Mouse (Mus musculus): ENCODE results near the gene Arg2. TPM values are rescaled to one million over a fixed set of nuclear protein-coding genes. Genes with fewer than 3 reads are reported as not detected.
"Not testable (repeated sequence)": the region's sequence is repeated elsewhere in the genome, so short reads cannot be mapped to it uniquely, and the experiment has no call there.

The Arg2 gene
- polyA plus RNA-seq, 1 experiment from 2014 or later: 8.5 TPM

- under 1% methylated on average over 69 of the region's 73 CpGs for WGBS
- peak within 1 kb of the TSS; percentile 83 for H3K9ac ChIP-seq
- peaks cover 9% of the 10 kb centered on the region for H3K4me1 ChIP-seq
- H3K27me3 ChIP-seq: no peaks in the 10 kb centered on the region
- H3K36me3 ChIP-seq (replicated peaks): peaks cover 26% of the 10 kb centered on the region
- H3K27ac ChIP-seq: peak within 1 kb of the TSS; percentile 95
- no peaks in the 10 kb centered on the region for H3K9me3 ChIP-seq
- peak; percentile 97 for ATAC-seq (ENCODE audit: low FRiP score)
- peak within 1 kb of the TSS; percentile 96 for H3K4me3 ChIP-seq (replicated peaks)
- H3K4me2 ChIP-seq: peak within 1 kb of the TSS; percentile 67
Observed at GRCm38 (mm10) chr12:79172019-79172941, 41.7 kb downstream of the Arg2 start, which contains the start of gene Vti1b. Vti1b (minus strand) TSS chr12:79172667.

DNA sequence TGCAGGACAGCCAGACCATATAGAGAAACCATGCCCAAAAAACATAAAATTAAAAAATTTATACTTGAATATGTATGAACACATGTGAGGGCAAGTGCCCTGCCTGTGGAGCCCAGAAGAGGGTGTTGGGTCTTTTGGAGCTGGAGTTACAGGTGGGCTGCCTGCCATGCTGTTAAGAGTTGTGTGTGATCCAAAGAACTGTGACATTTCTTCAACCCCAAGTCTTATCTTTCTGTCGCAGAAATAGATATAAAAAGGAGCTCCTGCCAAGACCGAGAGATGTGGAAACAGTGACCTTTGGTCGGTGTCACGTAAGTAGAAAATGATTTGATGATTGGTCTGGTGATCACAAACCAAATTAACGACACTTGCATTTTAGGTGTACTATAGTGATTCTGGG, 43.1 kb downstream of the Arg2 start:
- 86% methylated on average over 5 of the region's 5 CpGs for WGBS
- ATAC-seq (ENCODE audit: low FRiP score): no peak
- no peak overlapping the region for H3K4me3 ChIP-seq (replicated peaks)

GRCm38 (mm10) chr12:79175998-79176397, 45.4 kb downstream of the Arg2 start:
- H3K9me3 ChIP-seq: no peaks in the 10 kb centered on the region
- no peak overlapping the region for H3K9ac ChIP-seq
- no peak for ATAC-seq (ENCODE audit: low FRiP score)
- no peak overlapping the region for H3K27ac ChIP-seq
- WGBS: 94% methylated on average over 5 of the region's 5 CpGs
- H3K4me2 ChIP-seq: no peak overlapping the region
- H3K4me1 ChIP-seq: peaks cover 9% of the 10 kb centered on the region
- H3K4me3 ChIP-seq (replicated peaks): no peak overlapping the region
- H3K36me3 ChIP-seq (replicated peaks): peaks cover 35% of the 10 kb centered on the region
- no peaks in the 10 kb centered on the region for H3K27me3 ChIP-seq

More for the DNA sequence above, 43.1 kb downstream of the Arg2 start:
- H3K9ac ChIP-seq: no peak overlapping the region
- no peaks in the 10 kb centered on the region for H3K27me3 ChIP-seq
- H3K4me2 ChIP-seq: no peak overlapping the region
- H3K27ac ChIP-seq: no peak overlapping the region
- peaks cover 26% of the 10 kb centered on the region for H3K36me3 ChIP-seq (replicated peaks)
- no peaks in the 10 kb centered on the region for H3K9me3 ChIP-seq
- peaks cover 9% of the 10 kb centered on the region for H3K4me1 ChIP-seq

- not testable (repeated sequence) for H3K9me3 ChIP-seq; ATAC-seq (ENCODE audit: low FRiP score); H3K4me1 ChIP-seq; H3K9ac ChIP-seq; H3K27me3 ChIP-seq; H3K4me3 ChIP-seq (replicated peaks); H3K4me2 ChIP-seq; H3K27ac ChIP-seq
- peaks cover 74% of the 10 kb centered on the region for H3K36me3 ChIP-seq (replicated peaks)
- WGBS: 86% methylated on average over 5 of the region's 6 CpGs
Observed at GRCm38 (mm10) chr12:79185160-79185559, 54.6 kb downstream of the Arg2 start.

GRCm38 (mm10) chr12:79190931-79191673, 60.5 kb downstream of the Arg2 start:
- H3K4me2 ChIP-seq: peak overlapping the region; percentile 81
- no peaks in the 10 kb centered on the region for H3K9me3 ChIP-seq
- H3K9ac ChIP-seq: peak overlapping the region; percentile 79
- ATAC-seq (ENCODE audit: low FRiP score): peak; percentile 93
- peaks cover 22% of the 10 kb centered on the region for H3K36me3 ChIP-seq (replicated peaks)
- peak overlapping the region; percentile 65 for H3K27ac ChIP-seq
- peaks cover 20% of the 10 kb centered on the region for H3K4me1 ChIP-seq
- WGBS: under 1% methylated on average over 18 of the region's 18 CpGs
- no peaks in the 10 kb centered on the region for H3K27me3 ChIP-seq
- peak overlapping the region; percentile 74 for H3K4me3 ChIP-seq (replicated peaks)

GRCm38 (mm10) chr12:79191701-79192100, 61.1 kb downstream of the Arg2 start:
- H3K4me1 ChIP-seq: peaks cover 20% of the 10 kb centered on the region
- WGBS: 4% methylated on average over 14 of the region's 14 CpGs
- no peaks in the 10 kb centered on the region for H3K27me3 ChIP-seq
- peak; percentile 84 for ATAC-seq (ENCODE audit: low FRiP score)
- H3K27ac ChIP-seq: 0 out of 2 replicates have a peak overlapping the region, but pooled peaks have one; percentile 65
- peaks cover 16% of the 10 kb centered on the region for H3K36me3 ChIP-seq (replicated peaks)
- peak overlapping the region; percentile 79 for H3K9ac ChIP-seq
- H3K9me3 ChIP-seq: no peaks in the 10 kb centered on the region
- H3K4me3 ChIP-seq (replicated peaks): peak overlapping the region; percentile 74
- peak overlapping the region; percentile 81 for H3K4me2 ChIP-seq

DNA sequence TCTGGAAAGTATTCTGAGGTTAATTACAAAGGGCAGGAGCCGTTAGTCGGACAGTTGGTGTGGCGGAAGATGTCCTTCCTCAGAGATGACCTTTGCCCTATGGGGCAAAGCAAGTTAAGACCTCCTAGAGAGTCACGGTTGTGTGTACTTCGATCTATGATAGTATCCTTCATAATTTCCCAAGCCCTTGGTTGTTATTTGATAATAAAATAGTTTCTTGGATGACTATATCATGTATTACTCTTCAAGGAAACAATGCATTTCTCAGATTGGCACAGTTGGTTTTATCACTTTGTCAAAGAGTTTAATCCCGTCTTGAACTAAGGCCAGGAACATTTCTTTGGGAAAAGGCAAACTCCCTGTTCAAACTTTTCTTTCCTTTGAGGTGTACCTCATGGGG, 61.6 kb downstream of the Arg2 start, which contains the start of gene Rdh11:
Gene Rdh11 (minus strand): TSS at position 101 of the 400 bp plus-strand sequence.
- H3K27me3 ChIP-seq: no peaks in the 10 kb centered on the region
- 65% methylated on average over 6 of the region's 6 CpGs for WGBS
- peak within 1 kb of the TSS; percentile 79 for H3K9ac ChIP-seq
- H3K36me3 ChIP-seq (replicated peaks): peaks cover 11% of the 10 kb centered on the region
- H3K4me1 ChIP-seq: peaks cover 20% of the 10 kb centered on the region
- no peaks in the 10 kb centered on the region for H3K9me3 ChIP-seq
- peak; percentile 34; the same call in 1 of the 2 replicates for ATAC-seq (ENCODE audit: low FRiP score)
- peak within 1 kb of the TSS; percentile 65 for H3K27ac ChIP-seq
- peak within 1 kb of the TSS; percentile 81 for H3K4me2 ChIP-seq
- peak within 1 kb of the TSS; percentile 74 for H3K4me3 ChIP-seq (replicated peaks)

DNA sequence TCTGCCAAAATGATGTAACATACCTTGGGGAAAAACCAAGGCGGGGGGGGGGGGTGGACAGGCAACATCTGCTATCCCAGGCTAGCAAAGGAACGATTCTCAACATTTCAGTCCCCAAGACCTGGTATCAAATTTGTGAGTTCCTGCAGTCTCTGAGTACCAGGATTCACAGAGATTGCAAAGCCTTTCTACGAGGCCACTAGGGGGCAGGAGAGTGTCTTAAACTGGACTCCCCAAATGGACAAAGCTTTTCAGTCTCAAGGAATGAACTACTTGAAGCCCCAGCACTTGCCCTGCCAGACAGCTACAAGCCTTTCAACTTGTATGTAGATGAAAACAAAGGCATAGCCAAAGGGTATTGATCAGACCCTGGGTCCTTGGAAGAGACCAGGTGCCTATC, 62.9 kb downstream of the Arg2 start:
- WGBS: 9% methylated on average over 3 of the region's 3 CpGs
- no peak for ATAC-seq (ENCODE audit: low FRiP score)
- Histone ChIP-seq H3K4me2 (no peak overlapping the region), H3K4me3 (replicated peaks) (no peak overlapping the region), H3K9ac (no peak overlapping the region), H3K27me3 (no peaks in the 10 kb centered on the region), H3K27ac (no peak overlapping the region), H3K9me3 (no peaks in the 10 kb centered on the region), H3K36me3 (replicated peaks) (no peaks in the 10 kb centered on the region; the same call in 1 of the 2 replicates), H3K4me1 (peaks cover 20% of the 10 kb centered on the region)

DNA sequence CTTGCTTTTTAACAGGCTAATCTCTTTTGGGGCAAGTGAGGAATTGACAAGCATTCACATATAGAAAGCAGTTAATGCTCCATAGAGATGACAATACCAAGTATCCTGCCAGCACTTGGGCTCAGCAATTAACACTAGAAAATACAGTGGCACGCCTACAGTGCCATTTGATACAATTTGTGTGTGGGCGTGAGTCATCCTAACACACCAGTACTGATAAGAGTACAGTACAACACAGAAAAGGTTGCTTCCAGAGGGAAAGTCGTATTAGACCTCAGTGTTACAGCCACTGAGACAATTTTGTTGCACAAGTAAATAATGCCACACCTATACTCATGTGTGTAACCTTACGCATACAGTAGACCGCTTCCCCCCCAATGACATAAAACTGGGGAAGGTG, 66.5 kb downstream of the Arg2 start:
- no peak overlapping the region for H3K9ac ChIP-seq
- H3K4me1 ChIP-seq: no peaks in the 10 kb centered on the region
- H3K36me3 ChIP-seq (replicated peaks): no peaks in the 10 kb centered on the region
- H3K27me3 ChIP-seq: no peaks in the 10 kb centered on the region
- H3K9me3 ChIP-seq: no peaks in the 10 kb centered on the region
- WGBS: 86% methylated on average over 5 of the region's 5 CpGs
- no peak overlapping the region for H3K4me3 ChIP-seq (replicated peaks)
- H3K27ac ChIP-seq: no peak overlapping the region
- no peak overlapping the region for H3K4me2 ChIP-seq
- no peak for ATAC-seq (ENCODE audit: low FRiP score)

- Histone ChIP-seq H3K27ac (no peak overlapping the region), H3K27me3 (no peaks in the 10 kb centered on the region), H3K4me2 (no peak overlapping the region), H3K4me1 (no peaks in the 10 kb centered on the region), H3K36me3 (replicated peaks) (no peaks in the 10 kb centered on the region), H3K4me3 (replicated peaks) (no peak overlapping the region), H3K9me3 (no peaks in the 10 kb centered on the region), H3K9ac (no peak overlapping the region)
- ATAC-seq (ENCODE audit: low FRiP score): no peak
- 78% methylated on average over 3 of the region's 3 CpGs for WGBS
Observed at GRCm38 (mm10) chr12:79201882-79202281, 71.3 kb downstream of the Arg2 start.

Measured in forebrain, embryonic 12.5 days (tissue).